Mouse (Mus musculus) testis, adult 2 months (tissue): Measurements from ENCODE around the gene Pcsk5.

Source experiments
- CTCF ChIP-seq: fragments of 200-500 bp; IDR thresholded peaks from 2 replicates; pipeline ENCODE4 v1.5.1; 2012; ENCODE audit warnings: low read depth, mild to moderate bottlenecking, inconsistent platforms, low read length, moderate library complexity; ENCODE audit not compliant: control insufficient read depth, insufficient read depth, insufficient replicate concordance
- POLR2A ChIP-seq: fragments of 200-500 bp; IDR thresholded peaks from 2 replicates; pipeline ENCODE4 v1.6.1; 2012; ENCODE audit warnings: low read depth, mild to moderate bottlenecking, inconsistent platforms, low read length, moderate library complexity; ENCODE audit not compliant: control insufficient read depth

GRCm38 (mm10) chr19:17386424-17386823 lies 451.0 kb downstream of the Pcsk5 start:
- TF ChIP-seq POLR2A (no peak), CTCF (no peak)
